Mouse (Mus musculus) forebrain, postnatal 0 days (tissue): ENCODE results near the gene Pth2. TPM values are rescaled to one million over a fixed set of nuclear protein-coding genes. Genes with fewer than 3 reads are reported as not detected.

ENCODE experiments used
- ATAC-seq: fragments of 200-750 bp; cut with Nextera tagmentation; 2 replicates; pipeline ENCODE4 v1.8.0; 2017; ENCODE audit warnings: mild to moderate bottlenecking, moderate library complexity
- DNase-seq: peaks from one replicate; pipeline ENCODE4 v3.0.0-alpha.2; 2015
- H3K27ac ChIP-seq: fragments of 300-500 bp; sonication (generic); 2 replicates; pipeline ENCODE4 v1.5.1; 2014; ENCODE audit warnings: low read depth, mild to moderate bottlenecking, antibody characterized with exemption, low read length, moderate library complexity, mixed read lengths
- H3K27me3 ChIP-seq: fragments of 300-500 bp; sonication (generic); 2 replicates; pipeline ENCODE4 v1.6.1; 2014; ENCODE audit warnings: mild to moderate bottlenecking, low read length, mixed read lengths; ENCODE audit not compliant: insufficient read depth
- H3K36me3 ChIP-seq: fragments of 300-500 bp; sonication (generic); 2 replicates; pipeline ENCODE4 v1.6.1; 2014; ENCODE audit warnings: mild to moderate bottlenecking, moderate library complexity; ENCODE audit not compliant: insufficient read depth
- H3K4me1 ChIP-seq: fragments of 300-500 bp; sonication (generic); 2 replicates; pipeline ENCODE4 v1.6.1; 2014; ENCODE audit warnings: antibody characterized with exemption; ENCODE audit not compliant: insufficient read depth
- H3K4me2 ChIP-seq: fragments of 300-500 bp; sonication (generic); 2 replicates; pipeline ENCODE4 v1.6.1; 2014; ENCODE audit warnings: low read depth, mild to moderate bottlenecking, moderate library complexity
- H3K4me3 ChIP-seq: fragments of 300-500 bp; sonication (generic); 2 replicates; pipeline ENCODE4 v1.5.1; 2014; ENCODE audit warnings: low read depth, low read length, mixed read lengths
- H3K9ac ChIP-seq: fragments of 300-500 bp; sonication (generic); 2 replicates; pipeline ENCODE4 v1.6.1; 2014; ENCODE audit warnings: mild to moderate bottlenecking
- H3K9me3 ChIP-seq: fragments of 300-500 bp; sonication (generic); 2 replicates; pipeline ENCODE4 v1.6.1; 2016; ENCODE audit warnings: low read length
- CTCF ChIP-seq: sonication (generic); IDR thresholded peaks from 2 replicates; pipeline ENCODE4 v1.5.1; 2016; ENCODE audit warnings: antibody characterized with exemption, control low read depth, low read depth
- WGBS: fragments of 180-500 bp; shearing (Covaris S2); extraction: QIAGEN DNeasy Blood & Tissue Kit; methylation state at CpG from one replicate; pipeline ENCODE4 v1.1.7; 2014; 5-methylcytosine and 5-hydroxymethylcytosine counted together
- polyA plus RNA-seq: library from polyadenylated mRNA; unstranded; fragments of >200 nt; fragmentation: Nextera tagmentation; extraction: Ambion mirVana; gene quantifications from 2 replicates; pipeline ENCODE4 v1.2.1, GENCODE M21; 2015
- total RNA-seq: library from RNA; depleted of rRNA; stranded (reverse); fragments of >200 nt; gene quantifications from 2 replicates; pipeline ENCODE4 v1.2.3, GENCODE M21; 2014

The Pth2 gene
- total and polyA plus RNA-seq, 2 experiments from 2014 or later, result 0.48 TPM; not detected in 1

GRCm38 (mm10) chr7:45153586-45153985, 27.2 kb upstream of the Pth2 start:
- H3K9ac ChIP-seq, result peak overlapping the region; percentile 82
- no peaks in the 10 kb centered on the region for H3K9me3 ChIP-seq
- no peak for DNase-seq
- peak overlapping the region; percentile 73 for H3K4me3 ChIP-seq
- 2% methylated on average over 5 of the region's 5 CpGs for WGBS
- TF ChIP-seq CTCF, result no peak
- peak overlapping the region; percentile 95 for H3K27ac ChIP-seq
- peaks cover 7% of the 10 kb centered on the region; the same call in 1 of the 2 replicates for H3K36me3 ChIP-seq
- peaks cover 13% of the 10 kb centered on the region; the same call in 1 of the 2 replicates for H3K4me1 ChIP-seq
- no peaks in the 10 kb centered on the region for H3K27me3 ChIP-seq
- H3K4me2 ChIP-seq, result peak overlapping the region; percentile 78
- ATAC-seq, result no peak

DNA sequence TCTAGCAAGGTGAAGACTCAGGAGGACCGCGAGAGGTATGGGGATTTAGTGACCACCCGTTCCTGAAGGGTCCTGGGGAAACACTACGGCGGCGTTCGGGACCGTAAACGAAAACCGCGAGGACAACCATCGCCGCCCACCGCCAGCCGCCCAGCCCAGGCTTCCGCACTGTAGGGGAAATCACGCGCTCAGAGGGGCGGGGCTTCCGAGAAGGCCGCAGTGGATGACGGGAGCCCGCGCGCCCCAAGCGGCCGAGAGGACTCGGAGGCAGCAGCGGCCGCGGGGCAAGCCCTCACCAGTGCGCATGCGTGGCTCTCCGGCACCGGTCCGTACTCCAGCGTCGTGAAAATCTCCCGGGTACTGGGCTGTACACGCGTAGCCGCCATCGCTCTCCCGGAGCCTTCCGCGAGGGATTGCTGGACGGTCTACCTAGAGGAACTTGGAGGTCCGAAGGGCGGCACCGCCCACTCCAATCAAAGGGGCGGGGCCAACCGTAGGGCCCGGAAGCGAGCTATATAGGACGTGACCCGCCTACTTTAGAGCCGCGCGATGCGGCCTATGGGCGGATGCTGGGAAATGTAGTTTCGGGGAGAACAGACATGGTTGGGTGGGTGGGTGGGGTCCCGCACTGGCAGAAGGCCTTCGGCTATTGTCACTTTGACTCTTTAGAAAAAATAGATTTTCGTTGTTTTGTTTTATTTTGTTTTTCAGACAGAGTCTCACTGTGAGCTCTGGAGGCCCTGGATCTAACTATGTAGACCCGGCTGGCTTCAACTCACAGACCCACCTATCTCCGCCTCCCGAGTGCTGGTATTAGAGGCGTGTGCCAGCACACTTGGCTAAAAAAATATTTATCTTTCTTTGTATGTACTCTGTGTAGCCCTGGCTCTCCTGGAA, 26.5 kb upstream of the Pth2 start, which contains the start of the genes Pih1d1 and Aldh16a1:
Pih1d1 (plus strand) TSS at position 208 of the 897 bp plus-strand sequence.
Aldh16a1 (minus strand) TSS at position 489 of the 897 bp plus-strand sequence.
- Histone ChIP-seq H3K9me3 (no peaks in the 10 kb centered on the region), H3K4me2 (peak within 1 kb of the TSS; percentile 78), H3K27me3 (no peaks in the 10 kb centered on the region), H3K36me3 (peaks cover 14% of the 10 kb centered on the region; the same call in 1 of the 2 replicates), H3K4me3 (peak within 1 kb of the TSS; percentile 73), H3K9ac (peak within 1 kb of the TSS; percentile 82), H3K27ac (peak within 1 kb of the TSS; percentile 95), H3K4me1 (peaks cover 13% of the 10 kb centered on the region; the same call in 1 of the 2 replicates)
- peak; percentile 99 for DNase-seq
- peak; percentile 97 for ATAC-seq
- TF ChIP-seq CTCF, result peak; percentile 79
- WGBS, result 4% methylated on average over 69 of the region's 69 CpGs

DNA sequence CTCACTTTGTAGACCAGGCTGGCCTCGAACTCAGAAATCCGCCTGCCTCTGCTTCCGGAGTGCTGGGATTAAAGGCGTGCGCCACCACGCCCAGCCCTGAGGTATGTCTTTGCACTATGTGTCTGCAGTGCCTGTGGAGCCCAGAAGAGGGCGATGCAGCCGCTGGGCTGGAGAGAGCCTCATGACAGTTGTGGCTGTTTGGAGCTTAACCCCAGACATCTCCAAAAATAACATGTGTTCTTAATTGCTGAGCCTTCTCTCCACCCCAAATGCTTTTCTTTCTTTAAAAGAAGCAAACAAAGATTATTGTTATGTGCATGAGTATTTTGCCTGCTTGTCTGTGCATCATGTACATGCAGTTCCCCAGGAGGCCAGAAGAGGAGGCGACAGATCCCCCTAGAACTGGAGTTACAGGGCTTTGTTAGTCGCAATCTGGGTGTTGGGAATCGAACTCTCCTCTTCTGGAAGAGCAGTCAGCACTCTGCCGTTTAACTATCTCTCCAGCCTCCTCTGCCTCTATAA, 25.7 kb upstream of the Pth2 start:
- peak overlapping the region; percentile 95; the same call in 1 of the 2 replicates for H3K27ac ChIP-seq
- peak; percentile 62 for TF ChIP-seq CTCF
- ATAC-seq (peak; percentile 45), DNase-seq (peak; percentile 67)
- 80% methylated on average over 12 of the region's 12 CpGs for WGBS
- H3K27me3 ChIP-seq, result no peaks in the 10 kb centered on the region
- H3K36me3 ChIP-seq, result peaks cover 18% of the 10 kb centered on the region; the same call in 1 of the 2 replicates
- no peaks in the 10 kb centered on the region for H3K9me3 ChIP-seq
- H3K9ac ChIP-seq, result peak overlapping the region; percentile 82
- peak overlapping the region; percentile 78 for H3K4me2 ChIP-seq
- peak overlapping the region; percentile 73 for H3K4me3 ChIP-seq
- H3K4me1 ChIP-seq, result peaks cover 13% of the 10 kb centered on the region; the same call in 1 of the 2 replicates

DNA sequence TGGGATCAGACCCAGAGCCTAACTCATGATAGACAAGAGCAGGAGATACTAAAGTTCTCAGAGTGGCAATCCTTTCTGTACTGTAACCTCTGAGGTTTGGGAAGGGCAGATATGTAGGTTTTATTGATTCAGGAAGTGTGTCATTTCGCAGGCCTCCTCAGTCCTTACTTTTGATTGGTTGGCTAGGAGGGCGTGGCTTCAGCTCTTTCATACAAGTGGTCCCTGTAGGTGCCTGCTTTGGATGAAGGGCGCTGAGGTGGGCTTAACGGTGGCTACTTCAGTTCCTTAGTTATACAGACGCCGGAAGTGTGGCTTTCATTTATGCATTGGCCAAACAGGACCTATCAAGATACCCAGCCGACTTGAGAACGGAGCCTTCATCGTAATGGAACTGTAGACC, 25.2 kb upstream of the Pth2 start:
- H3K27ac ChIP-seq, result no peak overlapping the region
- no peak overlapping the region for H3K9ac ChIP-seq
- H3K4me1 ChIP-seq, result peaks cover 13% of the 10 kb centered on the region; the same call in 1 of the 2 replicates
- no peak for DNase-seq
- H3K36me3 ChIP-seq, result peaks cover 23% of the 10 kb centered on the region; the same call in 1 of the 2 replicates
- H3K9me3 ChIP-seq, result no peaks in the 10 kb centered on the region
- ATAC-seq, result no peak
- 88% methylated on average over 9 of the region's 9 CpGs for WGBS
- H3K4me2 ChIP-seq, result peak overlapping the region; percentile 78; the same call in 1 of the 2 replicates
- no peak for TF ChIP-seq CTCF
- H3K4me3 ChIP-seq, result peak overlapping the region; percentile 73; the same call in 1 of the 2 replicates
- H3K27me3 ChIP-seq, result no peaks in the 10 kb centered on the region

- DNase-seq, result no peak
- ATAC-seq, result no peak
- 98% methylated on average over 15 of the region's 15 CpGs for WGBS
- Histone ChIP-seq H3K27ac (no peak overlapping the region), H3K36me3 (peaks cover 23% of the 10 kb centered on the region; the same call in 1 of the 2 replicates), H3K27me3 (no peaks in the 10 kb centered on the region), H3K4me3 (no peak overlapping the region), H3K9me3 (no peaks in the 10 kb centered on the region), H3K4me2 (no peak overlapping the region), H3K4me1 (peaks cover 13% of the 10 kb centered on the region; the same call in 1 of the 2 replicates), H3K9ac (no peak overlapping the region)
- no peak for TF ChIP-seq CTCF
Observed at GRCm38 (mm10) chr7:45156206-45156605, 24.6 kb upstream of the Pth2 start.

- Histone ChIP-seq H3K9me3 (no peaks in the 10 kb centered on the region), H3K4me1 (peaks cover 15% of the 10 kb centered on the region), H3K4me3 (no peak overlapping the region), H3K9ac (no peak overlapping the region), H3K27ac (no peak overlapping the region), H3K4me2 (no peak overlapping the region), H3K36me3 (peaks cover 23% of the 10 kb centered on the region; the same call in 1 of the 2 replicates), H3K27me3 (no peaks in the 10 kb centered on the region)
- no peak for DNase-seq
- TF ChIP-seq CTCF, result no peak
- ATAC-seq, result no peak
- WGBS, result 85% methylated on average over 14 of the region's 14 CpGs
Observed at GRCm38 (mm10) chr7:45157459-45157858, 23.3 kb upstream of the Pth2 start.

DNA sequence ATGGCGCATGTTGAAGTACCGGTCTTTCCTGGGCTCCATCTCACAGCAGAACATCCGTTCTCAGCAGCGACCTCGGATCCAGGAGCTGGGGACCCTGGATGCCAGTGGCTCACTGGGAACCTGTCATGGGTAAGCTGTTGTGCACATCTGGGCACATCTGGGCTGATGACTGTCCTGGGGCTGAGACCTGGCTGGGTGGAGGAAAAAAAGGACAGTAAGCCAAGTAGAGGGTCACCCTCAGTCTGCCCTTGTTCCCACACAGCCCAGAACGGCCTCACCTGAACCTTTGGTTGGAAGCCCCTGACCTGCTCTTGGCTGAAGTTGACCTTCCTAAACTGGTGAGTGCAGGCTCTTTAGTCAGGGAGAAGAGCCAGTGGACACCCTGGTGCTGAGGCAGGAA, 21.8 kb upstream of the Pth2 start:
- ATAC-seq (no peak), DNase-seq (no peak)
- no peak for TF ChIP-seq CTCF
- Histone ChIP-seq H3K27ac (no peak overlapping the region), H3K4me2 (no peak overlapping the region), H3K4me1 (peaks cover 14% of the 10 kb centered on the region), H3K4me3 (no peak overlapping the region), H3K9me3 (no peaks in the 10 kb centered on the region), H3K9ac (no peak overlapping the region), H3K36me3 (peaks cover 23% of the 10 kb centered on the region; the same call in 1 of the 2 replicates), H3K27me3 (peaks cover 6% of the 10 kb centered on the region; the same call in 1 of the 2 replicates)
- WGBS, result 93% methylated on average over 6 of the region's 6 CpGs
